Mouse (Mus musculus): Measurements from ENCODE around the gene Camkmt. TPM values are rescaled to one million over a fixed set of nuclear protein-coding genes. Genes with fewer than 3 reads are reported as not detected.

The Camkmt gene
- total and polyA plus RNA-seq, 3 experiments = 1.6 to 5.9 TPM; not detected in 1

DNA sequence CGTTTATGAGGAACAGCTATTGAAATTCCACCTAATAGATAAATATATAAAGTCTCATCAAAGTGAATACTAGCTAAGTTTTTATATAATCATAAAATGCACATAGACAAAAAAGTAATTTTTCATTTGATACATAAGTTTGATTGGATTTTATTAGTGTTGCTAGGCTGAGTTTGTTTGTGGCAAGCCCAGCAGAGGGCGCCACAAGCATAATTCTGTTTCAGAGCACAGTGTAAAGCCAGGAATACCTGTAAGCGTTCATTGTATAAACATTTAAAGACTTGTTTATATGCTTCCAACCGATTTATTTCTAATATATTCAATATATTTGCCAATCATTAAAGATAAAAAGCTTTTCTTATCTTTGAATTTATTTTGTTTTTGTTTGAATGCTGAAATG lies 26.3 kb downstream of the Camkmt start:
- H3K36me3 ChIP-seq (ENCODE audit: control insufficient read depth in 1 of 2, insufficient read depth in 2 of 2, low read length in 2 of 2) = no peaks in the 10 kb centered on the region
- H3K9me3 ChIP-seq (replicated peaks; ENCODE audit: insufficient read depth, low read length) = no peaks in the 10 kb centered on the region
- DNase-seq (ENCODE audit: low read depth, low spot score) = peak; percentile 62
- TF ChIP-seq CTCF (IDR thresholded peaks at IDR 0.05 in 2 of 3, conservative IDR thresholded peaks at IDR 0.05 in 1 of 3; ENCODE audit: control insufficient read depth in 1 of 3, insufficient read depth in 1 of 3, low read depth in 2 of 3, low read length in 3 of 3, poor library complexity in 1 of 3, severe bottlenecking in 1 of 3) (peak; percentile 65 to 83 (median 78)), ETS1 (IDR thresholded peaks at IDR 0.05; ENCODE audit: low read depth, low read length) (no peak), ELF1 (IDR thresholded peaks at IDR 0.05; ENCODE audit: low read depth, low read length) (no peak), HCFC1 (IDR thresholded peaks at IDR 0.05; ENCODE audit: low read depth, low read length) (no peak), TAL1 (IDR thresholded peaks at IDR 0.05; ENCODE audit: low read length) (no peak), RCOR1 (IDR thresholded peaks at IDR 0.05; ENCODE audit: low read depth, low read length) (no peak), RAD21 (IDR thresholded peaks at IDR 0.05; ENCODE audit: low read depth, low read length) (peak; percentile 79), SMC3 (IDR thresholded peaks at IDR 0.05; ENCODE audit: low read depth, low read length) (peak; percentile 86), NRF1 (IDR thresholded peaks at IDR 0.05; ENCODE audit: insufficient read depth, low read depth, low read length, poor library complexity, severe bottlenecking) (no peak), POLR2A (IDR thresholded peaks at IDR 0.05; ENCODE audit: control insufficient read depth in 1 of 2, insufficient read depth in 1 of 2, low read depth in 1 of 2, low read length in 2 of 2, poor library complexity in 1 of 2) (no peak), ZC3H11A (IDR thresholded peaks at IDR 0.05; ENCODE audit: low read depth, low read length) (peak; percentile 50)
- no peak overlapping the region for H3K9ac ChIP-seq (ENCODE audit: control insufficient read depth, low read depth, low read length, poor library complexity, severe bottlenecking)
- H3K79me2 ChIP-seq (ENCODE audit: control insufficient read depth, insufficient read depth, low read length, poor library complexity) = no peaks in the 10 kb centered on the region
- no peak overlapping the region for H3K4me3 ChIP-seq (ENCODE audit: control insufficient read depth in 1 of 2, insufficient read depth in 1 of 2, low read depth in 2 of 2, low read length in 2 of 2)
- no peaks in the 10 kb centered on the region for H3K4me1 ChIP-seq (ENCODE audit: control insufficient read depth in 1 of 2, insufficient read depth in 2 of 2, low read length in 2 of 2)
- no peaks in the 10 kb centered on the region for H3K27me3 ChIP-seq (ENCODE audit: control insufficient read depth in 1 of 2, insufficient read depth in 2 of 2, low read length in 2 of 2)
- H3K27ac ChIP-seq (ENCODE audit: control insufficient read depth, low read depth, low read length) = no peak overlapping the region

GRCm38 (mm10) chr17:85138393-85138792 lies 48.0 kb downstream of the Camkmt start:
- Histone ChIP-seq H3K4me3 (ENCODE audit: control insufficient read depth in 1 of 2, insufficient read depth in 1 of 2, low read depth in 2 of 2, low read length in 2 of 2) (no peak overlapping the region), H3K9me3 (replicated peaks; ENCODE audit: insufficient read depth, low read length) (no peaks in the 10 kb centered on the region), H3K36me3 (ENCODE audit: control insufficient read depth in 1 of 2, insufficient read depth in 2 of 2, low read length in 2 of 2) (peaks cover 0 to 2% of the 10 kb centered on the region in 2 experiments; a peak in 1 of 4 replicates), H3K27ac (ENCODE audit: control insufficient read depth, low read depth, low read length) (no peak overlapping the region), H3K4me1 (ENCODE audit: control insufficient read depth in 1 of 2, insufficient read depth in 2 of 2, low read length in 2 of 2) (no peaks in the 10 kb centered on the region), H3K27me3 (ENCODE audit: control insufficient read depth in 1 of 2, insufficient read depth in 2 of 2, low read length in 2 of 2) (no peaks in the 10 kb centered on the region), H3K79me2 (ENCODE audit: control insufficient read depth, insufficient read depth, low read length, poor library complexity) (no peaks in the 10 kb centered on the region), H3K9ac (ENCODE audit: control insufficient read depth, low read depth, low read length, poor library complexity, severe bottlenecking) (no peak overlapping the region)
- TF ChIP-seq HCFC1 (IDR thresholded peaks at IDR 0.05; ENCODE audit: low read depth, low read length) = no peak
- TF ChIP-seq POLR2A (IDR thresholded peaks at IDR 0.05; ENCODE audit: control insufficient read depth in 1 of 2, insufficient read depth in 1 of 2, low read depth in 1 of 2, low read length in 2 of 2, poor library complexity in 1 of 2) = no peak
- no peak for TF ChIP-seq ZKSCAN1 (IDR thresholded peaks at IDR 0.05; ENCODE audit: low read depth, low read length)
- TF ChIP-seq MAFK (IDR thresholded peaks at IDR 0.05; ENCODE audit: borderline replicate concordance, low read depth, low read length) = peak; percentile 27; the same call in 1 of the 2 replicates
- TF ChIP-seq RCOR1 (IDR thresholded peaks at IDR 0.05; ENCODE audit: low read depth, low read length) = no peak
- no peak for TF ChIP-seq MYB (IDR thresholded peaks at IDR 0.05; ENCODE audit: low read depth, low read length)
- no peak for TF ChIP-seq MEF2A (IDR thresholded peaks at IDR 0.05; ENCODE audit: extremely low read depth, insufficient replicate concordance, low read depth, low read length, poor library complexity, severe bottlenecking)
- TF ChIP-seq TAL1 (IDR thresholded peaks at IDR 0.05; ENCODE audit: low read length) = no peak
- no peak for DNase-seq (ENCODE audit: low read depth, low spot score)
